8 mouse cellular contexts compared by ENCODE assay signal in genomic region chr11:69331929-69332405, GRCm38 (mm10). TPM values are rescaled to one million over a fixed set of nuclear protein-coding genes. Genes with fewer than 3 reads are reported as not detected.
DNase-seq lines count a peak whose midpoint lies in the region; ATAC-seq and TF ChIP-seq lines count a peak whose summit lies in the region.

No protein-coding gene starts in this region.

- H3K4me3 ChIP-seq in E14TG2a.4 (replicated peaks; ENCODE audit: low read length) = peak overlapping the region; percentile 65
- H3K4me3 ChIP-seq in cerebellum, adult 2 months (replicated peaks; ENCODE audit: insufficient read depth, low read depth, low read length) = peak overlapping the region; percentile 89
- peak overlapping the region; percentile 47 for H3K4me3 ChIP-seq in forebrain, embryonic 15.5 days
- peak overlapping the region; percentile 56 for H3K4me3 ChIP-seq in liver, embryonic 16.5 days (ENCODE audit: low read depth, low read length)
- H3K4me3 ChIP-seq in neural tube, embryonic 11.5 days (ENCODE audit: low read depth, low read length) = peak overlapping the region; percentile 35
- peak overlapping the region; percentile 55 for H3K4me3 ChIP-seq in stomach, postnatal 0 days (ENCODE audit: low read depth, low read length)

- WGBS in cerebellum, adult 2 months = under 1% methylated on average over 24 of the region's 24 CpGs
- 2% methylated on average over 24 of the region's 24 CpGs for WGBS in forebrain, embryonic 15.5 days
- WGBS in liver, embryonic 16.5 days (ENCODE audit: insufficient replicate concordance) = 2% methylated on average over 24 of the region's 24 CpGs
- under 1% methylated on average over 24 of the region's 24 CpGs for WGBS in neural tube, embryonic 11.5 days
- WGBS in stomach, postnatal 0 days = under 1% methylated on average over 24 of the region's 24 CpGs

- no peak for TF ChIP-seq EP300 in stomach, postnatal 0 days (optimal IDR thresholded peaks at IDR 0.05)

- no peaks in the 10 kb centered on the region for H3K9me3 ChIP-seq in E14TG2a.4 (ENCODE audit: low read length)
- no peaks in the 10 kb centered on the region for H3K9me3 ChIP-seq in forebrain, embryonic 15.5 days
- H3K9me3 ChIP-seq in liver, embryonic 16.5 days (replicated peaks; ENCODE audit: control insufficient read depth, low read length) = no peaks in the 10 kb centered on the region
- H3K9me3 ChIP-seq in neural tube, embryonic 11.5 days (ENCODE audit: control insufficient read depth, low read length) = no peaks in the 10 kb centered on the region
- no peaks in the 10 kb centered on the region for H3K9me3 ChIP-seq in stomach, postnatal 0 days (ENCODE audit: control insufficient read depth, low read length)

- peak; percentile 79 to 83 for DNase-seq in cerebellum, adult 2 months
- DNase-seq in heart, postnatal 25 days (ENCODE audit: low spot score) = peak; percentile 51
- DNase-seq in layer of hippocampus, adult 11-12 months (ENCODE audit: low spot score) = peak; percentile 80
- DNase-seq in neural tube, embryonic 11.5 days (ENCODE audit: low spot score) = peak; percentile 86
- peak; percentile 80 for DNase-seq in stomach, postnatal 0 days (ENCODE audit: low spot score)

- peak overlapping the region; percentile 62 for H3K4me2 ChIP-seq in forebrain, embryonic 15.5 days (replicated peaks)
- H3K4me2 ChIP-seq in liver, embryonic 16.5 days (ENCODE audit: low read depth, low read length) = peak overlapping the region; percentile 67
- peak overlapping the region; percentile 54 for H3K4me2 ChIP-seq in neural tube, embryonic 11.5 days (ENCODE audit: low read depth)
- H3K4me2 ChIP-seq in stomach, postnatal 0 days (replicated peaks; ENCODE audit: low read depth) = peak overlapping the region; percentile 69

- no peak for TF ChIP-seq CTCF in E14TG2a.4 (conservative IDR thresholded peaks at IDR 0.05; ENCODE audit: low read length)
- no peak for TF ChIP-seq CTCF in cerebellum, adult 2 months (IDR thresholded peaks at IDR 0.05; ENCODE audit: borderline replicate concordance, insufficient read depth, low read depth, low read length)
- TF ChIP-seq CTCF in stomach, postnatal 0 days (IDR thresholded peaks at IDR 0.05; ENCODE audit: low read depth) = 0 out of 2 replicates have a peak, but pooled peaks have one; percentile 15

- H3K36me3 ChIP-seq in E14TG2a.4 (ENCODE audit: insufficient read depth, low read length) = no peaks in the 10 kb centered on the region
- no peaks in the 10 kb centered on the region for H3K36me3 ChIP-seq in forebrain, embryonic 15.5 days
- H3K36me3 ChIP-seq in liver, embryonic 16.5 days (ENCODE audit: control insufficient read depth, insufficient read depth) = no peaks in the 10 kb centered on the region
- H3K36me3 ChIP-seq in neural tube, embryonic 11.5 days (ENCODE audit: control insufficient read depth, insufficient read depth, low read length) = no peaks in the 10 kb centered on the region
- no peaks in the 10 kb centered on the region for H3K36me3 ChIP-seq in stomach, postnatal 0 days (ENCODE audit: control insufficient read depth, insufficient read depth, low read length)

- TF ChIP-seq POLR2A in cerebellum, adult 2 months (IDR thresholded peaks at IDR 0.05; ENCODE audit: borderline replicate concordance, insufficient read depth, low read length) = peak; percentile 94

- H3K9ac ChIP-seq in forebrain, embryonic 15.5 days (replicated peaks) = peak overlapping the region; percentile 67
- H3K9ac ChIP-seq in liver, embryonic 16.5 days (ENCODE audit: low read depth, low read length) = peak overlapping the region; percentile 32
- peak overlapping the region; percentile 56 for H3K9ac ChIP-seq in neural tube, embryonic 11.5 days (ENCODE audit: low read length)
- H3K9ac ChIP-seq in stomach, postnatal 0 days (ENCODE audit: low read length) = peak overlapping the region; percentile 57

- intact Hi-C loops in heart, postnatal 25 days (cut with DNase I) = loop anchor here (2.0 kb wide), 1 partner anchor 59 kb away; no protein-coding TSS in a partner anchor

- peaks cover 83% of the 10 kb centered on the region for H3K27me3 ChIP-seq in E14TG2a.4 (ENCODE audit: insufficient read depth, low read length)
- no peaks in the 10 kb centered on the region for H3K27me3 ChIP-seq in cerebellum, adult 2 months (ENCODE audit: control insufficient read depth, insufficient read depth, low read length)
- peaks cover 5% of the 10 kb centered on the region; the same call in 1 of the 2 replicates for H3K27me3 ChIP-seq in forebrain, embryonic 15.5 days
- H3K27me3 ChIP-seq in liver, embryonic 16.5 days (ENCODE audit: control insufficient read depth, insufficient read depth, low read depth, low read length) = peaks cover 35% of the 10 kb centered on the region
- peaks cover 13% of the 10 kb centered on the region for H3K27me3 ChIP-seq in neural tube, embryonic 11.5 days (ENCODE audit: control insufficient read depth, insufficient read depth, low read length)
- no peaks in the 10 kb centered on the region for H3K27me3 ChIP-seq in stomach, postnatal 0 days (ENCODE audit: control insufficient read depth, insufficient read depth, low read length)

- ATAC-seq in forebrain, embryonic 15.5 days (replicated peaks) = peak; percentile 80
- 0 out of 2 replicates have a peak, but pooled peaks have one; percentile 40 for ATAC-seq in liver, embryonic 16.5 days (ENCODE audit: low read depth)
- peak; percentile 50; the same call in 1 of the 2 replicates for ATAC-seq in neural tube, embryonic 11.5 days (ENCODE audit: insufficient read depth, low FRiP score, low TSS enrichment)
- peak; percentile 58 for ATAC-seq in stomach, postnatal 0 days (ENCODE audit: low FRiP score, low TSS enrichment)

- peak overlapping the region; percentile 67 for H3K27ac ChIP-seq in cerebellum, adult 2 months (ENCODE audit: insufficient read depth, low read length)
- peak overlapping the region; percentile 74 for H3K27ac ChIP-seq in forebrain, embryonic 15.5 days (replicated peaks)
- no peak overlapping the region for H3K27ac ChIP-seq in liver, embryonic 16.5 days (ENCODE audit: low read length)
- H3K27ac ChIP-seq in neural tube, embryonic 11.5 days (ENCODE audit: low read depth, low read length) = 0 out of 2 replicates have a peak overlapping the region, but pooled peaks have one; percentile 54
- 0 out of 2 replicates have a peak overlapping the region, but pooled peaks have one; percentile 40 for H3K27ac ChIP-seq in stomach, postnatal 0 days (replicated peaks)

- H3K4me1 ChIP-seq in E14TG2a.4 (replicated peaks; ENCODE audit: low read depth, low read length) = peaks cover 39% of the 10 kb centered on the region
- peaks cover 5% of the 10 kb centered on the region; the same call in 1 of the 2 replicates for H3K4me1 ChIP-seq in cerebellum, adult 2 months (ENCODE audit: control insufficient read depth, insufficient read depth, low read length)
- H3K4me1 ChIP-seq in forebrain, embryonic 15.5 days = peaks cover 20% of the 10 kb centered on the region
- peaks cover 8% of the 10 kb centered on the region; the same call in 1 of the 2 replicates for H3K4me1 ChIP-seq in liver, embryonic 16.5 days (ENCODE audit: control insufficient read depth, low read depth, low read length)
- H3K4me1 ChIP-seq in neural tube, embryonic 11.5 days (ENCODE audit: control insufficient read depth, insufficient read depth, low read length) = peaks cover 7% of the 10 kb centered on the region
- peaks cover 2% of the 10 kb centered on the region; the same call in 1 of the 2 replicates for H3K4me1 ChIP-seq in stomach, postnatal 0 days (replicated peaks; ENCODE audit: control insufficient read depth, insufficient read depth)

RNA-seq across cellular contexts. Expression of gene Kcnab3, which starts 5.9 kb away (rescaled TPM):
- polyA plus RNA-seq in cerebellum, adult 2 months (2012; rRNA removed) = 93.6 and 117 TPM in 2 replicates
- 5.1 and 6.2 TPM in 2 replicates for polyA plus RNA-seq in forebrain, embryonic 15.5 days (2015; fragmentation: Nextera tagmentation; extraction: Ambion mirVana)
- under 1 TPM; 0.22 to 0.29 TPM for total RNA-seq in heart, postnatal 25 days (2021)
- polyA plus RNA-seq in liver, embryonic 16.5 days (2015; fragmentation: Nextera tagmentation; extraction: Ambion mirVana) = 0.05 and 0.12 TPM in 2 replicates
- 3.1 and 3.6 TPM in 2 replicates for polyA plus RNA-seq in neural tube, embryonic 11.5 days (2014; fragmentation: Nextera tagmentation; extraction: Ambion mirVana)
- 0.87 and 1.1 TPM in 2 replicates for polyA plus RNA-seq in stomach, postnatal 0 days (2015; fragmentation: Nextera tagmentation; extraction: Ambion mirVana)

RNA-seq across cellular contexts. Expression of gene Trappc1, which starts 8.2 kb away (rescaled TPM):
- polyA plus RNA-seq in cerebellum, adult 2 months (2012; rRNA removed) = 81.4 and 83.6 TPM in 2 replicates
- polyA plus RNA-seq in forebrain, embryonic 15.5 days (2015; fragmentation: Nextera tagmentation; extraction: Ambion mirVana) = 166 and 170 TPM in 2 replicates
- total RNA-seq in heart, postnatal 25 days (2021) = 10 to 100 TPM; 48.0 to 53.0 TPM
- 69.3 and 75.8 TPM in 2 replicates for polyA plus RNA-seq in liver, embryonic 16.5 days (2015; fragmentation: Nextera tagmentation; extraction: Ambion mirVana)
- polyA plus RNA-seq in neural tube, embryonic 11.5 days (2014; fragmentation: Nextera tagmentation; extraction: Ambion mirVana) = 195 and 215 TPM in 2 replicates
- 119 and 123 TPM in 2 replicates for polyA plus RNA-seq in stomach, postnatal 0 days (2015; fragmentation: Nextera tagmentation; extraction: Ambion mirVana)

RNA-seq across cellular contexts. Expression of gene Rnf227, which starts 8.3 kb away (rescaled TPM):
- polyA plus RNA-seq in cerebellum, adult 2 months (2012; rRNA removed) = 130 and 135 TPM in 2 replicates
- polyA plus RNA-seq in forebrain, embryonic 15.5 days (2015; fragmentation: Nextera tagmentation; extraction: Ambion mirVana) = 115 and 127 TPM in 2 replicates
- under 1 TPM; 0.16 to 0.17 TPM for total RNA-seq in heart, postnatal 25 days (2021)
- polyA plus RNA-seq in liver, embryonic 16.5 days (2015; fragmentation: Nextera tagmentation; extraction: Ambion mirVana) = 0.62 and 0.74 TPM in 2 replicates
- polyA plus RNA-seq in neural tube, embryonic 11.5 days (2014; fragmentation: Nextera tagmentation; extraction: Ambion mirVana) = 27.8 and 28.8 TPM in 2 replicates
- 46.2 and 49.4 TPM in 2 replicates for polyA plus RNA-seq in stomach, postnatal 0 days (2015; fragmentation: Nextera tagmentation; extraction: Ambion mirVana)

RNA-seq across cellular contexts. Expression of gene Cntrob, which starts 8.4 kb away (rescaled TPM):
- polyA plus RNA-seq in cerebellum, adult 2 months (2012; rRNA removed) = 22.0 and 23.0 TPM in 2 replicates
- 32.0 and 32.4 TPM in 2 replicates for polyA plus RNA-seq in forebrain, embryonic 15.5 days (2015; fragmentation: Nextera tagmentation; extraction: Ambion mirVana)
- 1 to 10 TPM; 2.6 to 5.3 TPM for total RNA-seq in heart, postnatal 25 days (2021)
- polyA plus RNA-seq in liver, embryonic 16.5 days (2015; fragmentation: Nextera tagmentation; extraction: Ambion mirVana) = 6.0 and 7.2 TPM in 2 replicates
- polyA plus RNA-seq in neural tube, embryonic 11.5 days (2014; fragmentation: Nextera tagmentation; extraction: Ambion mirVana) = 23.5 TPM in 2 replicates
- 4.9 and 5.5 TPM in 2 replicates for polyA plus RNA-seq in stomach, postnatal 0 days (2015; fragmentation: Nextera tagmentation; extraction: Ambion mirVana)

RNA-seq across cellular contexts. Expression of gene Chd3, which starts 37.2 kb away (rescaled TPM):
- 111 and 115 TPM in 2 replicates for polyA plus RNA-seq in cerebellum, adult 2 months (2012; rRNA removed)
- 127 and 138 TPM in 2 replicates for polyA plus RNA-seq in forebrain, embryonic 15.5 days (2015; fragmentation: Nextera tagmentation; extraction: Ambion mirVana)
- 10 to 100 TPM; 26.4 to 27.9 TPM for total RNA-seq in heart, postnatal 25 days (2021)
- polyA plus RNA-seq in liver, embryonic 16.5 days (2015; fragmentation: Nextera tagmentation; extraction: Ambion mirVana) = 5.0 and 5.7 TPM in 2 replicates
- polyA plus RNA-seq in neural tube, embryonic 11.5 days (2014; fragmentation: Nextera tagmentation; extraction: Ambion mirVana) = 57.3 and 60.1 TPM in 2 replicates
- polyA plus RNA-seq in stomach, postnatal 0 days (2015; fragmentation: Nextera tagmentation; extraction: Ambion mirVana) = 18.4 and 18.9 TPM in 2 replicates

Comparison
In these comparisons a context has a peak if more than half of its experiments do, and no peak if none do; other contexts are left out.
1. H3K4me3 ChIP-seq: peak in every context shown above with its lines; median percentile 89 in cerebellum, adult 2 months; 65 in E14TG2a.4; 56 in liver, embryonic 16.5 days; 55 in stomach, postnatal 0 days; 47 in forebrain, embryonic 15.5 days; 35 in neural tube, embryonic 11.5 days.
2. RNA of gene Kcnab3, which starts 5.9 kb away (polyA plus RNA-seq): 93.6 to 117 TPM in cerebellum, adult 2 months; 5.1 to 6.2 TPM in forebrain, embryonic 15.5 days, 3.1 to 3.6 TPM in neural tube, embryonic 11.5 days, 0.87 to 1.1 TPM in stomach, postnatal 0 days and 0.05 to 0.12 TPM in liver, embryonic 16.5 days; every median in the first group is over 10 times any median in the second.
3. RNA of gene Rnf227, which starts 8.3 kb away (polyA plus RNA-seq): 130 to 135 TPM in cerebellum, adult 2 months, 115 to 127 TPM in forebrain, embryonic 15.5 days, 46.2 to 49.4 TPM in stomach, postnatal 0 days and 27.8 to 28.8 TPM in neural tube, embryonic 11.5 days; 0.62 to 0.74 TPM in liver, embryonic 16.5 days; every median in the first group is over 10 times any median in the second.
4. Peak in every context shown above with its lines, with median percentiles within 50 percentile points of each other: DNase-seq, ATAC-seq, H3K4me2 ChIP-seq and H3K9ac ChIP-seq.